Mouse (Mus musculus) frontal cortex, postnatal 10 days (tissue): Measurements from ENCODE around the gene Sltm.
"Not testable (repeated sequence)": the region's sequence is repeated elsewhere in the genome, so short reads cannot be mapped to it uniquely, and the experiment has no call there.

Experiments
- DNase-seq, 2 experiments: peaks; one replicate each; pipeline ENCODE4 v3.0.0; 2022; ENCODE audit warnings: low spot score in 2 of 2, mixed read lengths in 1 of 2

Sltm gene

GRCm38 (mm10) chr9:70551524-70551923, 9.0 kb downstream of the Sltm start:
- no peak for DNase-seq

GRCm38 (mm10) chr9:70552233-70552632, 9.7 kb downstream of the Sltm start:
- not testable (repeated sequence) for DNase-seq

GRCm38 (mm10) chr9:70555431-70555830, 12.9 kb downstream of the Sltm start:
- DNase-seq, result no peak

GRCm38 (mm10) chr9:70556796-70557195, 14.2 kb downstream of the Sltm start:
- no peak for DNase-seq

GRCm38 (mm10) chr9:70562825-70563224, 20.3 kb downstream of the Sltm start:
- DNase-seq, result no peak

GRCm38 (mm10) chr9:70567651-70568050, 25.1 kb downstream of the Sltm start:
- DNase-seq, result no peak

- no peak for DNase-seq
Measured at GRCm38 (mm10) chr9:70570351-70570750, 27.8 kb downstream of the Sltm start.

- no peak for DNase-seq
Measured at GRCm38 (mm10) chr9:70578123-70578522, 35.6 kb downstream of the Sltm start.

GRCm38 (mm10) chr9:70580956-70581355, 38.4 kb downstream of the Sltm start:
- no peak for DNase-seq

GRCm38 (mm10) chr9:70584641-70585040, 42.1 kb downstream of the Sltm start:
- no peak for DNase-seq

GRCm38 (mm10) chr9:70585172-70585571, 42.6 kb downstream of the Sltm start:
- no peak for DNase-seq

- DNase-seq, result no peak
Measured at GRCm38 (mm10) chr9:70587171-70587570, 44.6 kb downstream of the Sltm start.

- DNase-seq, result no peak
Measured at GRCm38 (mm10) chr9:70590775-70591174, 48.2 kb downstream of the Sltm start.

- no peak for DNase-seq
Measured at GRCm38 (mm10) chr9:70591486-70591885, 48.9 kb downstream of the Sltm start.

GRCm38 (mm10) chr9:70598271-70598670, 55.7 kb downstream of the Sltm start:
- no peak for DNase-seq

- no peak for DNase-seq
Measured at GRCm38 (mm10) chr9:70602186-70602845, 59.8 kb downstream of the Sltm start.

- DNase-seq, result no peak
Measured at GRCm38 (mm10) chr9:70611026-70611673, 68.6 kb downstream of the Sltm start.

GRCm38 (mm10) chr9:70629711-70630110, 87.2 kb downstream of the Sltm start:
- DNase-seq, result no peak

- DNase-seq, result no peak
Measured at GRCm38 (mm10) chr9:70631665-70632064, 89.1 kb downstream of the Sltm start.

- no peak for DNase-seq
Measured at GRCm38 (mm10) chr9:70636748-70637147, 94.2 kb downstream of the Sltm start.
